Mouse (Mus musculus): Measurements from ENCODE around the gene Atp6v1g1. TPM values are rescaled to one million over a fixed set of nuclear protein-coding genes. Genes with fewer than 3 reads are reported as not detected.
A peak's percentile ranks its signal among the peaks of the same experiment; 100 is the strongest.

Gene Atp6v1g1
- total RNA-seq (2021), result 178 and 188 TPM in 2 replicates
- long read RNA-seq, transcript Atp6v1g1-201 (3 exons, 1,135 nt), result major isoform, 136 of 148 reads
- long read RNA-seq, partial matches to known transcripts, result 7 of 148 reads
- long read RNA-seq, other reads (novel, unspliced or antisense), result 5 of 148 reads

GRCm38 (mm10) chr4:63544494-63545230, at the start of gene Atp6v1g1:
Gene Atp6v1g1, plus strand, starts transcription at chr4:63544772.
- DNase-seq, result peak; percentile 97

- peak; percentile 70 for DNase-seq
Measured at GRCm38 (mm10) chr4:63494967-63495914, 49.3 kb upstream of the Atp6v1g1 start.

GRCm38 (mm10) chr4:63495915-63496278, 48.7 kb upstream of the Atp6v1g1 start, which contains the start of gene Whrn:
Gene Whrn, minus strand, starts transcription at chr4:63495991.
- DNase-seq, result peak; percentile 87

GRCm38 (mm10) chr4:63496312-63496711, 48.3 kb upstream of the Atp6v1g1 start:
- DNase-seq, result no peak

- no peak for DNase-seq
Measured at GRCm38 (mm10) chr4:63498346-63498745, 46.2 kb upstream of the Atp6v1g1 start.

GRCm38 (mm10) chr4:63501050-63501449, 43.5 kb upstream of the Atp6v1g1 start:
- DNase-seq, result no peak

GRCm38 (mm10) chr4:63503949-63504348, 40.6 kb upstream of the Atp6v1g1 start:
- no peak for DNase-seq

GRCm38 (mm10) chr4:63507478-63507877, 37.1 kb upstream of the Atp6v1g1 start:
- no peak for DNase-seq

GRCm38 (mm10) chr4:63508232-63508631, 36.3 kb upstream of the Atp6v1g1 start:
- DNase-seq, result peak; percentile 90

- no peak for DNase-seq
Measured at GRCm38 (mm10) chr4:63512921-63513320, 31.7 kb upstream of the Atp6v1g1 start.

- DNase-seq, result no peak
Measured at GRCm38 (mm10) chr4:63514454-63514984, 30.1 kb upstream of the Atp6v1g1 start.

GRCm38 (mm10) chr4:63515021-63515420, 29.6 kb upstream of the Atp6v1g1 start:
- DNase-seq, result no peak

GRCm38 (mm10) chr4:63521813-63522419, 22.7 kb upstream of the Atp6v1g1 start:
- no peak for DNase-seq

- DNase-seq, result no peak
Measured at GRCm38 (mm10) chr4:63525514-63525913, 19.1 kb upstream of the Atp6v1g1 start.

- DNase-seq, result no peak
Measured at GRCm38 (mm10) chr4:63528946-63529345, 15.6 kb upstream of the Atp6v1g1 start.

- DNase-seq, result peak; percentile 63
Measured at GRCm38 (mm10) chr4:63530409-63530808, 14.2 kb upstream of the Atp6v1g1 start.

GRCm38 (mm10) chr4:63537602-63538001, 7.0 kb upstream of the Atp6v1g1 start:
- DNase-seq, result no peak

- DNase-seq, result no peak
Measured at GRCm38 (mm10) chr4:63542209-63542608, 2.4 kb upstream of the Atp6v1g1 start.

- DNase-seq, result no peak
Measured at GRCm38 (mm10) chr4:63543746-63544493, 652 bp upstream of the Atp6v1g1 start.

GRCm38 (mm10) chr4:63545231-63545958, 823 bp downstream of the Atp6v1g1 start:
- DNase-seq, result no peak
